Mouse (Mus musculus): ENCODE results near the gene Sec22b.

DNA sequence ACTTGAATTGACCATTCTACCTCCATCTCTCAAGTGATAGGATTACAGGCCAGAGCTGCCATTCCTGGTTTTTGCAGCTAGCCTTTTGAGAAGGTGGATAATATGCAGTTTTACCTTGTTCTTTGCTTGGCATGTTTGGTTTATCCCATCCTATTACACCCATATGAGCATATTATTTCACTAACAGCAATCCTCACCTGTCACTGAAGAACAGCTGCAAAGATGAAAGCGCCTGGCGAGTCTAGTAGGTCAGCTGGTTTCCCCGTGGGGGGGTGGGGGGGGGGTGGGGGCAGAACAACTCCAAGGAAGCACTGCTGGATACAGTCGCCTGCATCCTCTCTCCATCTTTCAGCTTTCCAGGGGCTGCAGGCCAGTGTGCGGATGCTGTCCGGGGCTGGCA, 61.0 kb downstream of the Sec22b start:
- TF ChIP-seq POLR2A (IDR thresholded peaks at IDR 0.05; ENCODE audit: control insufficient read depth, low read depth, low read length) (no peak), CTCF (IDR thresholded peaks at IDR 0.05; ENCODE audit: control insufficient read depth, insufficient read depth, insufficient replicate concordance, low read depth, low read length) (no peak)
